Mouse (Mus musculus) B cell, adult 2 months (primary cell): ENCODE measurements around the gene Matn3.

Source experiments
- DNase-seq, 2 experiments: peaks; one replicate each; pipeline ENCODE4 v3.0.0; 2022

The Matn3 gene

GRCm38 (mm10) chr12:8939490-8939889 is 8.2 kb upstream of the Matn3 start:
- no peak for DNase-seq

GRCm38 (mm10) chr12:8940011-8941005 is 7.4 kb upstream of the Matn3 start:
- no peak for DNase-seq

GRCm38 (mm10) chr12:8941131-8941615 is 6.6 kb upstream of the Matn3 start:
- no peak for DNase-seq

- DNase-seq = peak; percentile 33 to 36
Measured at GRCm38 (mm10) chr12:8941699-8942392, 5.9 kb upstream of the Matn3 start.

- DNase-seq = no peak
Measured at GRCm38 (mm10) chr12:8947163-8947562, 566 bp upstream of the Matn3 start.

GRCm38 (mm10) chr12:8953136-8953535 is 5.4 kb downstream of the Matn3 start:
- no peak for DNase-seq

- no peak for DNase-seq
Measured at GRCm38 (mm10) chr12:8954161-8954561, 6.4 kb downstream of the Matn3 start.

GRCm38 (mm10) chr12:8961607-8962316 is 14.0 kb downstream of the Matn3 start:
- no peak for DNase-seq

GRCm38 (mm10) chr12:8969828-8970227 is 22.1 kb downstream of the Matn3 start:
- DNase-seq = no peak

- peak; percentile 94 to 95 for DNase-seq
Measured at GRCm38 (mm10) chr12:8973820-8974465, 26.2 kb downstream of the Matn3 start, which contains the start of gene Wdr35. Gene Wdr35, plus strand, starts transcription at chr12:8973892.

- no peak for DNase-seq
Measured at GRCm38 (mm10) chr12:8975076-8975475, 27.3 kb downstream of the Matn3 start.

- no peak for DNase-seq
Measured at GRCm38 (mm10) chr12:8993231-8993630, 45.5 kb downstream of the Matn3 start.

- peak; percentile 23 to 28 for DNase-seq
Measured at GRCm38 (mm10) chr12:8998318-8998717, 50.6 kb downstream of the Matn3 start.

- peak; percentile 60 to 69 for DNase-seq
Measured at GRCm38 (mm10) chr12:9002038-9002648, 54.4 kb downstream of the Matn3 start.

- DNase-seq = no peak
Measured at GRCm38 (mm10) chr12:9007146-9007545, 59.4 kb downstream of the Matn3 start.

- no peak for DNase-seq
Measured at GRCm38 (mm10) chr12:9007811-9008210, 60.1 kb downstream of the Matn3 start.

- DNase-seq = no peak
Measured at GRCm38 (mm10) chr12:9010311-9010710, 62.6 kb downstream of the Matn3 start.

GRCm38 (mm10) chr12:9016376-9016775 is 68.6 kb downstream of the Matn3 start:
- DNase-seq = no peak

GRCm38 (mm10) chr12:9020431-9020830 is 72.7 kb downstream of the Matn3 start:
- no peak for DNase-seq

GRCm38 (mm10) chr12:9020986-9021385 is 73.3 kb downstream of the Matn3 start:
- no peak for DNase-seq
